Mouse (Mus musculus): ENCODE results near the gene Zcchc7.
"Not testable (repeated sequence)": the region's sequence is repeated elsewhere in the genome, so short reads cannot be mapped to it uniquely, and the experiment has no call there.

Zcchc7 gene

DNA sequence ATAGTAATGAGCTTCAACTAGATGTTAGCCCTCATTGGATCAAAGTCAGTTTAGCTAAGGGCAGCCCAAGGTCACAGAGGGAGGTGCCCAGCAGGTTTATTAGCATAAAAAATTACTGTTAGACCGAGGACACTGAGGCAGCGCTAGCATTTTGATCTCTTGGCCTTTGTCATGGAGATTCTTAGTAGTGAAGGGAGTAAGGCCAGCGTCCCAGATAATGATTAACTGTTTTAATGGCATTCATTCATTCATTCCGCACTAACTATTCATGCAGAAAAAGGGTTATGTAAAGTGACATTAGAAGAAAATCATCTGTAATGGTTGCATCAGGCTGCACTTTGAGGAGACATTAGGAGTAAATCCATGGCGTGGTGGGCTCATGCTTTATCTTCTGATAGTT lies 165.2 kb downstream of the Zcchc7 start:
- peak; percentile 27 for DNase-seq

GRCm38 (mm10) chr4:44922466-44923128 lies 166.9 kb downstream of the Zcchc7 start:
- DNase-seq, result no peak

GRCm38 (mm10) chr4:44923129-44923481 lies 167.4 kb downstream of the Zcchc7 start:
- no peak for DNase-seq

DNA sequence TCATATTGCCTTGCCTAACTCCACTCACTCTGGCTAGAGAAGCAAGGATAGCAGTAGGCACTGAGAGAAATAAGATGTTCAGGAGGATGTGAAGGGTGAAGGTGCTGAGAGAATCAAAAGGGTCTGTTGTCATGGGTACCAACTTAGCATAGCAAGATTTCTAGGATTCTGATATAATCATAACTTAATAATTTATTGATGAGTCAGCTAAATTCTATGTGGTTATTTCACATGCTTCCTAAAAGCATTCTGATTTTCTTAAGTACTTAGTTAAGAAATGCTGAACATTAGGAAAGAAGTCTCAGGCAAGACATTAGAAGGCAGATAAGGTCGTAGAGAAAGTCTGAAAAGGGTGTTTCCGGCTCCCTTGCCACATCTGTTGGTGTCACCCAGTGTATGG lies 172.3 kb downstream of the Zcchc7 start:
- DNase-seq, result no peak

GRCm38 (mm10) chr4:44928790-44929189 lies 173.1 kb downstream of the Zcchc7 start:
- DNase-seq, result no peak

DNA sequence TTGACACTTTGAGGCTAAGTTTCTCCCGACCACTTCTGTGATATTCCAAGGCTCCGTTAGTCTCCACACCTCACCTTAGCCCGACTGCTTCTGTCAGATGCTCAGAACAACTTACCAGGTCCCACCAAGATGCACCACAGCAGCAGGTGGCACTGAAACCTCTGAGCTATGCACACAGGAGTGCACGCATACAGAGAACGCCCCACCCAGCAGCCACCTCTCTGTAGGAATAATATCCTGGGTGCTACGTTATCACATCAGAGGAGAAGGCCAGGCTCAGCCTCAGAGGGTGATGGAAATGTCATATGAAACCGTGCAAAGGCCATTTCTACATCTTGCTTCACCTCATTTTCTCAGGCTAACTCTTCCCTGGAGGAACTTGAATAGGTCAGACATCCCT lies 174.7 kb downstream of the Zcchc7 start:
- no peak for DNase-seq

DNA sequence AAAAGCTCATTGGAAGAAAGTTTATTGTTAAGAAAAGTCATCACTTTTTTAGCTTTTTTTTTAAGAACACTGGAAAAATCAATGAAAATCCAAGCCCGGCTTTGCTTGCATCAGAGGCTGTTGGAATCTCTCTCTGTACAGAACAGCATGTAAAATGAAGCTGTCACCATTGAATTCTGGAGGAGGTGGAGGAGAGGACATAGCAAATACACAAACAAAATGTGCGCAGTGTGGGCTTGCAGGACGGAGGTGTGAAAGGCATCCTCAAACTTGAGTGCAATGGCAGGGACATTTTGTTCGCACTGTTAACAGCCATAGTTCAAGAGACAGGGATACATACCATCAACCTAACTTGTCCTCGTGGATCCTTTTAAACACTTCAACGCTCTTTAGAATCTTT lies 176.1 kb downstream of the Zcchc7 start:
- no peak for DNase-seq

GRCm38 (mm10) chr4:44938359-44939340 lies 183.0 kb downstream of the Zcchc7 start:
- DNase-seq, result peak; percentile 24

GRCm38 (mm10) chr4:44939576-44940249 lies 184.0 kb downstream of the Zcchc7 start:
- DNase-seq, result no peak

GRCm38 (mm10) chr4:44940286-44940685 lies 184.6 kb downstream of the Zcchc7 start:
- DNase-seq, result no peak

DNA sequence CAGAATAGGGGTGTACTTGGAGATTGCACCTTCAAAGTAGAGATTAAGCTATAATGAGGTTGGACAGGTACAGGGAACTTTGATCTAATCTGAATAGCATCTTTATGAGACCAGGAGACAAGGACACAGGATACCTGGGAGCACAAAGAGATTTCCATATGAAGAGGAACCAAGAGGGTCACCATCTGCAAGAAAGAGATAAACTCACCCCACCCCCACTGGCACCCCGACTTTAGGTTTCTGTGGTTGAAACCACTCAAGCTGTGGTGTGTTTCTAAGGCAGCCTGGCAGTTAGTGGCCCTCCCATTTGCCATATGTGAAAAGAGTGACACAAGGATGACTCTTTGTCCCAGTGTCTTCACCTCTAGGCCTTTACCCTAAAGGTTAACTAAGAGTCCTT lies 186.6 kb downstream of the Zcchc7 start:
- no peak for DNase-seq

DNA sequence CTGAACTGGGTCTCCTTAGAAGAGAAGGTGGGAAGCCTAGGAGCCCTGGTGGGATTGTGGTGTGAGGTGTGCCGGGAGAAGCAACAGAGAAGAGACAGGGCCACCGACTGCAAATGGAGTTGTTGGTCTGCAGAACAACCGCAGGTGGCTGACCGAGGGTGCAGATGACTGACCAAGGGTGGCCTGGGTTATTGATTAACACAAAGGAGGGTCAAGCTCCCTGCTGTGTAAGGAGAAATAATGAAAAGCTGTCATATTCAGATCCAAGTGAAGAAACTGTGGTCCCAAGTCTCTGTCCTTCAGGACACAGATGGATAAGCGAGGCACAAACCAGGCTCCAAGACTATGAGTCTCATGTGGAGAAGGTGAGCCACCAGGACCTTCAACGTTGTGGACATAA lies 187.8 kb downstream of the Zcchc7 start:
- peak; percentile 80 for DNase-seq

GRCm38 (mm10) chr4:44944426-44945075 lies 188.9 kb downstream of the Zcchc7 start:
- peak; percentile 35 for DNase-seq

- not testable (repeated sequence) for DNase-seq
Observed at GRCm38 (mm10) chr4:44946126-44946525, 190.4 kb downstream of the Zcchc7 start.

- DNase-seq, result no peak
Observed at GRCm38 (mm10) chr4:44947464-44947863, 191.8 kb downstream of the Zcchc7 start.

DNA sequence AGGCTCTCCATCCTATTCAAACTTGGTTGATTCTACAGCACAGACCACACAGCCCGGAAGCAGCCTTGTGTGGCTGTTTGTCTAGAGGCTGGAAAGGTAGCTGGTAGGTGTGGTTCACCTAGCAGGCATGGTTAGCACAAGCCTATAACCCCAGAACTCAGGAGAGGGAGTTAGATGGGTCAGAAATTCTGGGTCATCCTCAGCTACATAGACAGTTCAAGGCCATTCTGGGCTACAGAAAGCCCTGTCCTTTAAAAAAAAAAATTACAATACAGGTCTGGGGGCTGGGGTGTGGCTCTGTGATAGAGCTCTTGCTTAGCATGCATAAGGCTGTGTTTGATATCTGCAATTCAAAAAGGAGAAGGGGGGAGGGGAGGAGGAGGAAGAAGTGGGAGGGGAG lies 192.6 kb downstream of the Zcchc7 start:
- DNase-seq, result no peak

GRCm38 (mm10) chr4:44953041-44953440 lies 197.4 kb downstream of the Zcchc7 start:
- DNase-seq, result no peak

- no peak for DNase-seq
Observed at GRCm38 (mm10) chr4:44958776-44959175, 203.1 kb downstream of the Zcchc7 start.

- no peak for DNase-seq
Observed at GRCm38 (mm10) chr4:44959220-44959619, 203.5 kb downstream of the Zcchc7 start.

DNA sequence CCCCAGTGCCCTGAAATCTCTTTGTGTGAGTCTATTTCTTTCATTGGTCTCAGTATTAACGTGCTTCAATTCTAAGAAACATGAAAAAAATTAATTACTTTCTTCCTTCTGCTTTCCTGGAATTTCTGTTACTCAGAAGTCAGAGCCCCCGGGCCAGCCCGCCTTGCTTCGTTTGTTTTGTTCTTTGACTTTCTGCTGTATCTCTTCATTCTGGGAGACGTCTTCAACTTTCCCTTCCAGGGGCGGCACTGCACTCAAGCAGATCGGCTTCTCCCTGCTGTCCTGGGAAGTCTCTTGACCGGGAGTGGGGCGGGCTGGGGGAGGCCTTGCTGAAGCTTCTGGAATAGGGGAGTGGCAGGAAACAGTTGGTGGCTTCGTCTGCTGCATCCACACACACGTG lies 207.5 kb downstream of the Zcchc7 start:
- no peak for DNase-seq

DNA sequence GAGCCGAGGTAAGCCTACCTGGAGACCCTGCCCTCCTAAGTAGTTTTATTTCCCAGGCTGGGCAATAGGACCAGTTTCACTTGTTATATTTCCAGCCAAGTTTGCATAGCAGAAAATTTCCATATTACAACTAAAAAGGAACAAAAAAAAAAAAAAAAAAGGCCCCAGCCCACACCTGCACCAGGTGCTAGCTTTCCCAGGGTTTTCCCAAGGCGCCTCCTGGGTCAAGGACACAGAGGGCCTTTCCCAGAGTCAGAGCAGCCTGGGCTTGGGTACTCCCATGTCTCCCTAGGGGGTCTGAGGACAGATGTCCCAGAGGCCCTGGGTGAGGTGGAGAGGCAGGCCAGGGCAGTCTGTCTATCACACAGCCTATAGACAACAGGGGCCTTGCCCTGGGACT lies 209.5 kb downstream of the Zcchc7 start:
- DNase-seq, result no peak

- no peak for DNase-seq
Observed at GRCm38 (mm10) chr4:44965736-44966135, 210.1 kb downstream of the Zcchc7 start.

DNA sequence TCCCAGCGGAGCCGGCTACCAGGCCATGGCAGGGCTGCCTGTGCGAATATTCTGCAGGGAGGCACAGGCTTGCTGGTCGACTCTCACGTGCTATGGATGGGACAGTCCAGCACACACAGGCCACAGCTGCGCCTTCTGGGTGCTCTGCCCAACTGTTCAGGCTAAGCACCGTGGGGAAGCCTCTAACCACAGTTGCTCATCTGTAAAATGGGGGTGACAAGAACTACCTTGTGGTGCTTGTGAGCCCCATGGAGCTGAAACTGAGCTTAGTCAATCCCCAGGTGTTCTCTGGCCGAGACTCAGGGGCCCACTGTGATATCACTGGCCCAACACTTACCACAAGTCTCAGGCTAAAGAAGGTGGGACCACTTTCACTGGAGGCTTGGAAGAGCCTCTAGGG lies 211.7 kb downstream of the Zcchc7 start:
- no peak for DNase-seq
